Mouse (Mus musculus) mesoderm, embryonic 11.5 days (tissue): ENCODE results near the gene Ift46.
A peak's percentile ranks its signal among the peaks of the same experiment; 100 is the strongest.
"Not testable (repeated sequence)": the region's sequence is repeated elsewhere in the genome, so short reads cannot be mapped to it uniquely, and the experiment has no call there.

Experiments used
- DNase-seq: peaks from one replicate; pipeline ENCODE4 v3.0.0-alpha.2; 2012; ENCODE audit warnings: low read depth, low spot score

The Ift46 gene

DNA sequence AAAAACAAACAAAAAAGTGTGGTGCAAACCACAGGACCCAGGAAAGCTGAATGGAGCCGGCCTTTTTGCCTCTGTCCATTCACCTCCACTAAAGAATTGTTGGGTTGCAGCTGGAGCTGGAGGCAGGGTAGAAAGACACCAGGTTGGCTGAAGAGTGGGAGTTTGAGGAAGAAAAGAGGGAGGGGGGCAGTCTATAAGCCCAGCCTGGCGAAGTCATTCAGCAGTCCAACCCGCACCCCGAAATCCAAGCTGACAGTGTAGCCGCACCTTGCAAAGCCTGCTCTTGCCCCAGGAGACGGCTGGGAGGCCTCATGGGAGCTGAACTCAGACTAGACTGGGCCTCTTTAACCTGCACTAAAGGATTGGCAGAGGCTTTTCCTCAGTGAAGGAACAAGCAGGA, 31.8 kb upstream of the Ift46 start:
- DNase-seq: no peak

DNA sequence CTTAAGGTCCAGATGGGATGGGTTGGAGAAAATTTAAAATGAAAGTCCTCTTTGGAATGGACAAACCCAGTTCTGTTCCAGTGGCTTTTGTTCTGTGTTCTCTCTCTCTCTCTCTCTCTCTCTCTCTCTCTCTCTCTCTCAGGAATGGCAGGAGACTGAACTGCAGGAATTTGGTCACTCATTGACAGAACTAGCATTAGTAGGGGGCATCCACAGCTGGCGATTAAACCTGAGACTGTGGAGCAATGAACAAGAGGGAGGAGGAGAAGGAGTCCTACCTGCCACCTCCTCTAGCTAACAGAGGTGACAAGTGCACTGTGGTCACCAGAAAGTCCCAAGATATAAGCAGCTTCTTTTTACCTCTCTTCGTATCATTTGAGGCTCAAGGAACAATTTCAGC, 31.4 kb upstream of the Ift46 start:
- DNase-seq: no peak

DNA sequence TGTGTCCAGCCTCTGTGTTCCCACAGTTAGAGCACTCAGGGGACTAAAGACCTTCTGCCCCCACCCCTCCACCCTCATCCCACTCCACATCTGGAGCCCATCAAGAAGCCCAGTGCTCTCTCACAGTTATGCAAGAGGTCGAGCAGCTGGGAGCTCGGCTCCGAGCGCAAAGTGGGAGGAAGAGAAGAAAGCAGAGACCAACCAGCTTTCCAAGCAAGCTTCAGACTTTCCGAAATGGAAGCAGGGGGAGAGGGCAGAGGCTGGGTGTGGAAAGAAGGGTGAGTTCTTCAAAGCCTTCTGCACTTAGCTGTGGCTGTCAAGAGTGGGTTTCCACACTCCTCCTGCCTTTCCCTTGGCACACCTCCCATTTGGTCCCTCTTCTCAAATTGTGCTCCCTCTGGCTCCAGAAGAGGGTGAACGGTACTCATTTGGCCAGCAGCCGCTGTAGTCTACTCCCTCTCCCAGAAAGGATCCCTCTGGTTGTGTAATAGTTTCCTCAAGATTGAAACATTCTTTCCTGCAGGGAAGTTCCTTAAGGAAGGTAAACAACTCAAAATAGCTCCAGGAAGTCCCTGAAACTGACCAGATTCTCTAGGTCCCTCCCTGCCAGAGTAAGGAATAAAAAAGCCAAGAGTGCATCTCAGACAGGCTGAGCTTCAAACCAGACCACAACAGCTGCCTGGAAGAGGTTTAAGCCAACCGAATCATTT, 30.3 kb upstream of the Ift46 start:
- peak; percentile 58 for DNase-seq

DNA sequence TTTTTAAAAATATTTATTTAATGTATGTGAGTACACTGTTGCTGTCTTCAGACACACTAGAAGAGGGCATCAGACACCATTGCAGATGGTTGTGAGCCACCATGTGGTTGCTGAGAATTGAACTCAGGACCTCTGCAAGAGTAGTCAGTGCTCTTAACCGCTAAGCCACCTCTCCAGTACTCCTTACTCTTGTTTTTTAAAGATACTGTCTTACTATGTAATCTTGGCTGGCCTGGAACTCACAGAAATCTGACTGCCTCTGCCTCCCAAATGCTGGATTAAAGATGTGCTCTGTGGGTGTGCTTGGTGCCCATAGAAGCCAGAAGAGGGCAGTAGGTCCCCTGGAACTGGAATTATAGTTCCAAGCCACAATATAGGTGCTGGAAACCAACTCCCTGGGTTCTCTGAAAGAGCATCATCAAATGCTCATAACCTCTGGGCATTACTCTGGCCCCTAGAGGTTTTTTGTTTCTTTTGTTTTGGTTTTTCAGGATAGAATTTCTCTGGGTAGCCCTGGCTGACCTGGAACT, 27.0 kb upstream of the Ift46 start:
- DNase-seq: no peak

DNA sequence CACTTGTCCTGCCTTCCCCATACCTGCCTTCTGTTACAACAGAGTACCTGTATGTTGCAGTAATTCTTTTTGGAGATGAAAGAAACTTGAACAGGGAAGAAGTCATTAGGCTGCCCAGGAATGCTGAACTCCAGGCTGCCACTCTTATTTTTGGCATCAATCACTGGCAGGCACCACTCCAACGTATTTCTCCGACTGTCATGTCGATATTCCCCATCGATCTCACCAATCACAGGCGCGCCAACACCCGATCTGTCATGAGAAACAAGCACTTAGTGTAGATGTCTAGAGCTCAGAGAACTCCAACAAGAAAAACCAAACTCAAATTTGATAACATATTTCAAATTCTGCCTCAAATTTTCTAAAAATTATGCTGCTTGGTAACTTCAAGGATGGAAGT, 22.3 kb upstream of the Ift46 start:
- no peak for DNase-seq

DNA sequence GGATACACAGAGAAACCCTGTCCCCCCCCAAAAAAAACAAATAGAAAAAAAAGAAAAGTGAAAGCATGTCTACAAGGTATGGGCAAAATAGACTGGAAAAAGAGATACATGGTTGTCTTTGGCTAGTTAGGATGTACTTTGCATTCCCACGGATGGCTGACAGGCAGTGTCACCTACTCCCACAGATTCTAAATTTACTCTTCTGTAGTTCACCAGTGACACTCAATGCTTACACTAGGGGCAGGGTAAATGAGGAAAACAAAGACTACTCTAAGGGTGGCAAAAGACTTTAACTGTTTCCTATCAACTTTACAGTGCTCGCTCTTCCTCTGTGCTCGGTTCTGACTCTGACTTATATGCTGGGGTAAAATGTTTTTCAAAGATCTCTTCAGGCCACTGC, 21.0 kb upstream of the Ift46 start:
- DNase-seq: no peak

DNA sequence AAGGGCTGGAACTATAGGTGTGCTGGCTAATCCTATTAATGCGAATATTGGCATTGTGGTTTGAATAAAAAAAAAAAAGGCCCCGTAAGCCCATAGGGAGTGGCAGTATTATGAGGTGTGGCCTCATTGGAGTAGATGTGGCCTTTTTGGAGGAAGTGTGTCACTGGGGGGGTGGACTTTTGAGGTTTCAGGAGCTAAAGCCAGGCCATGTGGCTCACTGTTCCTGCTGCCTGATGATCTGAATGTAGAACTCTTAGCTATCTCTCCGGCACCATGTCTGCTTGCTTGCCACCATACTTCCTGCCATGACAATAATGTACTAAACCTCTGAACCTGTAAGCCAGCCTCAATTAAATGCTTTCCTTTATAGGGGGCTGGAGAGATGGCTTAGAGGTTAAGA, 20.4 kb upstream of the Ift46 start:
- DNase-seq: no peak

DNA sequence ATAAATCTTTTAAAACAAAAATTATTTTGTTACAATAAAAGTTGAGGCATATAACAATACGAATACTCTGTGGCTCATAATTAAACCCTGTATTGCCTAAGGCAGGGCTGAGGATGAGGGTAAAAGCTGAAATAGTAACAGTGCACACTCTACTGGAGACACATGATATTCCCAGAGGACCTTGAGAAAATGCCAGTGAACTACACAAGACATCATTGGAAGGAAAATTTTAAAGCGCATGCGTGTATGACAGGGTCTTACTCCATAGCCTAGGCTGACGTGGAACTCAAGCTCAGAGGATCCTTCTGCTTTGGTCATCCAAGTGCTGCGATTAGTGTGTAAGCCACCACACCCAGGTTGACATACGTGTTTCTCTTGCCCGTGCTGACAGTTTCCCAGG, 19.2 kb upstream of the Ift46 start:
- no peak for DNase-seq

DNA sequence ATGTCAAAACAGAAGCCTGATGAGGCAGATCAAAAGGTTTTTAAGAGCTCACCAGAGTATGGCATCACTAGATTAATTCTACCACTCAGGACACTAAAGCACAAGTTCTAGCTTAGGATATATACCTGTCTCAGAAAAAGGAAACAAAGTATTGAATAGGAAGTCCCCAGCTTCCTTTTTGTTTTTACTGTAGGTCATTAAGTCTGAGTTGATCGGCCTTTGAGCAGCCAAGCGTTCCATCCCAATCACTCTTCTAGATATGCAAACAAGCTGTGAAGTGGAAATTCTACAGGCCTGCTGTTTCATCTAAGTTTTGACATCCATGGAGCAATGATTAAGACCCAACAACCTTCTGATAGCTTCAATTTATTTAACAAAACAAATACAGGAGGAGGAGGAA, 6.8 kb upstream of the Ift46 start:
- DNase-seq: no peak

DNA sequence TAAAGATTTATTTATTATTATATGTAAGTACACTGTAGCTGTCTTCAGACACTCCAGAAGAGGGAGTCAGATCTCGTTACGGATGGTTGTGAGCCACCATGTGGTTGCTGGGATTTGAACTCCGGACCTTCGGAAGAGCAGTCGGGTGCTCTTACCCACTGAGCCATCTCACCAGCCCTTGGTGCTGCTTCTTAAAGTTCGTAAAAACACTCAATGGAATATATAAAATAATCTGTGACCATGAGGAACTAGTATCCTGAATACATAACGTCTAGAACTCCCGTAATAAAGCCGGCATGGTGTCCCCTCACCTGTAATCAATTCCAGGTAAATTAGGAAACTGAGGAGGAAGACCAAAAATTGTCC, 304 bp downstream of the Ift46 start:
- not testable (repeated sequence) for DNase-seq

DNA sequence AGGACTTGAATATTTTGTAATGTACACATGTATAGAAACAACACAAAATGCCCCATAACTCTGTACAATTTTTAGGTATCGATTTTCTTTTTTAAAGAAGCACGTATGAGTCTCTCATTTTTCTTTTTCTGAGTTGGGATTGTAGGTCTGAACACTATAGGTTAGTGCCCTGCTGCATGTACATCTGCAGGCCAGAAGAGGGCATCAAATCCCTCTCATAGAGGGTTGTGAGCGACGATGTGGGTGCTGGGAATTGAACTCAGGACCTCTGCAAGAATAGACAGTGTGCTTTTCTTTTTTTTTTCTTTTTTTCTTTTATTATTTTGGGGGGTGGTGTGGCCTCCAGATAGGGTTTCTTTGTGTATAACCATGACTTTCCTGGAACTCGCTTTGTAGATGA, 3.7 kb downstream of the Ift46 start:
- no peak for DNase-seq

DNA sequence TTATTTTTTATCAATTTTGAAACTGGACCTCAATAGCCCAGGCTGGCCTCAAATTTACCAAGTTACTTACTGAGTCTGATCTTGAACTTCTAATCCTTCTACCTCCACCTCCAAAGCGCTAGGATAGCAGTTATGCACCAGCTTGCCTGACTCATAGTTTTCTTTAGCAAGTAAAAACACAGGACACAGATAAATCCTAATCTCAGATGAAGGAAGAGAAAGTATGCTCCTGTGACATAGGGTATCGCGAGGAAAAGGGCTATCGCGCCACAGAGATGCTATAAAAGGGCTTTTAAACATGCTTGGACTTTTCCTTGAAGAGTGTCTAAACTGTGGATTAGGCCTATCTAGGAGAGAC, 4.7 kb downstream of the Ift46 start:
- no peak for DNase-seq

DNA sequence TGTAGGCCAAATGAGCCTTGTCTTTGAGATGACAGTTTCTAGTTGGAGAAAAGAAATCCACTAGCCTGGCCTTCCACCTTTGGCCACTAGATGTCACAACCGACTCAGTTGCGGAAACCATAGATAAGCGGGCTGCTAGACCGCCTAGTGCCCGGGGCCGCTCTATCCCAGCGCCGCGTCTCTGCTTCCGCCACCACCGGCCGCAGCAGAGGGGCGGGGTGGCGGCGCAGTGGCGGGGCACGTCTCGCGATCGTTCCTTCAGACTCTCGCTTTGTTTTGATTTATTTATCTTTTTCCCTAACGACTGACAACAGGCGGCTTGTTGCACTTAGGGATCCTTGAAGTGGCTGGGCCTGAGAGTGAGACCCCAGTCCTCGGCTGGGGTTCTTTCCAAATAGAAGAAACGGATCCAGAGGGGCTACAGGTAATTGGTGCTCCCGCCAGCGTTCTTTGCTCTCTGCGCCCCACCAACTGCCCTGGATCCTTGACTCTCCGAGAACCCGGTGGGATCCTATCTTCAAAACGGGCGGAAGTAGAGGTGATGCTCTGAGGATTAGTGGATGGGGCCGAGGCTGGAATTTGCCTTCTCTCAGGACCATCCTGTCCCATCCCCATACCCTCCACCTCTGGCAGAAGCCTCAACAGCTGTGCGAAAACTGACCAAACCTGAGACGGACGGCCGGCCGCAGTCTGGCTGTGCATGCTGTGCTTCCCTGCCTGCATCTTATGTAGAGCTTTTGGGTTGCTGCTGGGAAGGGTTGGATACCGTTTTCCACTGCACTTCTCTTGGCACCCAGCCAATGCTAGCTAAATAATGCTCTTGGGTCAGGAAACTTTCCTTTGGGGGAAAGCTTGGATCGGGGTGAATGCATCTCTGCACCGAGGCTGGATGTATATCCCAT, 5.3 kb downstream of the Ift46 start:
- DNase-seq: peak; percentile 95

DNA sequence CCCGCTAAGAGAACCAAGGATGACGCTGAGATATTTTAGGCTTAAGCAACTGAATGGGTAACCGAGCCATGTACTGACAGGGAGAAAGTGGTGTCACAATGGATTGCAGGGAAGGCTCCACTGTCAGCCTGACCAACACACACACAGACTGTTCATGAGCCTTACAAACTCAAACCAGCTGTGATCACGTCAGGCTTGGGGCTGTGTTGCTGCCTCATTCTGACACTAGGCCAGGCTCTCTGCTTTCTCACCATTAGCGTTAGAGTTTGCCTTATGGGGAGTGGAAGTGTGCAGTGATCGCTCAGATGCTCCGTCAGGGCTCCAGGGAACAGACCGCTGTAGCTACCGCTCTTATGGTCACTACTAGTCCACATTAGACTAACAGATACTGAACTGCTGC, 25.1 kb downstream of the Ift46 start:
- DNase-seq: no peak

DNA sequence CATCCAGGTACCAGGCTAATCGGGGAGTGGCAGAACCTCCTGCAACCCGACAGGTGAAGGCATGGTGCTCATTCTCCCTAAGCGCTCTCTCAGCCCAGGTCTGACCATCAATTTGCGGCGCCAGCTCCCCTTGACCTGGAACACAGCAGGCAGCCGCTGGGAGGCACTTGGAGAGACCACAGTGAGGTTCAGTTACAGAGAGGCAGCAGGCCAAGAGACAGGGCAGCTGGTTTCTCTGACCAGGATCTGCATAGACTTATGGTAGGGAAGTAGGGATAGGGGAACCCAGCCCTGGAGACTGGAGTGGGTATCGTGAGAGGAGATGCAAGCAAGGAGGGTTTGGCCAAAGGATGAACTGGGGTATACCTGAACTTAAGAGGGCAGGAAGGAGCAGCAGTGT, 30.6 kb downstream of the Ift46 start:
- DNase-seq: no peak

DNA sequence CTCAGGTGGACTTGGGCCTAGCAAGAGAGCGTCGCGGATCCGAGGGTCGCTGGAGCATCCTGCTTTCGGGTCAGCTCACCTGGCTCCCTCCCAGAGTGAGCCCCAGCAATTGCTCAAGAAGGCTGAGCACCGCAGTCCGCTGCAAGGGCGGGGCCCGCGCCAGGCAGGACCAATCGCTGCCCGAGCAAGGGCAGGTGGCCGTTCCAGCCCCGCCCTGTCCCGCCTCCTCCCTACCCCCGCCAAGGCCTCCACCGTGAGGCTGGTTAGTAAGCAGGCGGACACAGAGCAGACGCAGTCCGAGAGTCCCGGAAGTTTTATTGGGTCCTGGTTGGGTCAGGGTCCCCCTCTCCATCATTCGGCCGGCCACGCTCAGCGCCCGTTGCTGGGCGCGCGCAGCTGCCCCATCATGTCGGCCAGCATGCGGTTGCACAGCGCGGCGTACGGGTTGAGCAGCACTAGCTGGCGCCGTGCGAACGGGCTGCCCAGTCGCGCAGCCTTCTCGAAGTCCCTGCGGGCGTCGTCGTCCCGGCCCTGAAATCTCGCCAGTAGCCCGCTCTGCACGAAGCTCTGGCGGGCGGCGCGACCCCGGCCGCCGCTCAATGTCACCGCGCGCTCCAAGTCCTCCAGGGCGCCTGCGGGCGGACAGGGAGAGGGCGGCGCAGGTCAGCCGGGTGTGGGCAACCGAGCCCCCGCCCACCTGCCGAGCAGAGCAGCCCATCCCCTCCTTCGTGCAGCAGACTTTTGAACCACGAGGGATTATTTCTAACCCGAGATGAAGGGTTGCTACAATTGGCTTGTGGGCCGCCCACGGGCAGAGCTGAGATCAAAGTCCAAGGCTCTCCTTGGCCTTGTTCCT, 31.6 kb downstream of the Ift46 start, which contains the start of gene Tmem25:
TSS of gene Tmem25 (minus strand) at position 206 of the 856 bp plus-strand sequence.
- peak; percentile 78 for DNase-seq

DNA sequence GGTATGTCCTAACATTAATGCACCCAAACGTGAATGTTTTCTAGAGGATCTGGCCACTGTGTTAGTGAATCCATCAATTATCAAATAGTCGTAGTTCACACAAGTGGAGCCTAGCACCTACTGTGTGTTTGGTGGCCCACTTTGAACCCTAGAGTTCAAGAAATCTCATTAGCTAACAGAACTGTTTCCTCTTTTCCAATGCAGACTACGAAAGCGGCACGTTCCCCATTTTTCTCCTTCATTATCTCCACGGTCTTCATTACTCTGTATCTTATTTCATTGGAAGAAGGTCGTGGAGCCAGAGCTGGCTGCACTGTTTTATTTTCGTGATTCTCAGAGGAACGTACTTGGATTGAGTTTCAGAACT, 32.2 kb downstream of the Ift46 start:
- DNase-seq: no peak

DNA sequence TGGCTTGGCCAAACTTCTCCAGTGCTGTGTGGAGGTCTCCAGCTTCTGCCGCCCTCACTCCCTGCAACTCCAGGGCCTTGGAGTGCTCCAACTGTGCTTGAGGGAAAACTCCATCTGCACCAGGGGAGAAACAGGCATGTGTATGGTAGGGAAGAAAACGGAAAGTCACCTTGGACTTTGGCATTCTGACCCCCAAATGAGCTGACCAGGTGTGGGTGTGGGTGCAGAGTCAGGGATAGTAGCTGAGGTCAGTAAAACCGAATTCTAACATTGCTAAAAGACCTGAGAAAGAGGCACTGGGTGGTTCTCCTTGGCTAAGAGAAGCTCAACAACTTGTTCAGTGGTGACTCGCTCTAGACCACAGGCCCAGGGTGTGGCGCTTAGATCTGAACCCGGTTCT, 34.0 kb downstream of the Ift46 start:
- DNase-seq: no peak

DNA sequence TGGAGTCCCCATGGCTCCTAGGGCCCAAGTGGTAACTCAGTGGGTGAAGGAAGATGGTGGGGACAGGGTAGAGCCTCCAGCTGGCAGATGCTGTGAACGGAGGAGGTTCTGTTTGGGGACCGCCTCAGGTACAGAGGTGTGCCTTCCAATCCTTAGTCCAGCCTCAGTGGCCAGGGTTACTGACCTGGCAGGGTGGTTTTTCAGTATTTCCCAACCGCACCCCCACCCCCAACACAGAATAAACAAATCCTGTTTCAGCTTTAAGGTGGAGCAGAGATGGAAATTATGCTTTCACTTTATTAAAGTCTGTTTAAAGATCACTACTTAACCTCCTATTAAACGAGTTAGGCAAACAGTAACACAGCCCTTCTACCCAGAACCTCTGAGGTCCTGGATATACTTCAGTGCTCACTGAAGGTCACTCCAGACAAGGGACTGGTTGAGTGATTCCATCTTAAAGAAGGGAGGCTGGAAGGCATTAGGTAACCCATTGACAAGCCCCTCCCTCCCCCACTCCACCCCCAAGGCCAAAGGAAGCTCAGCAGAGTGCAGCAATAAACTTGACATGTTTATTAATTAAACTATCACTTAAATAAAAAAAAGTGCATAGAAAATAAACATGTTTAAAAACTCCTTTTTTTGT, 35.2 kb downstream of the Ift46 start, which contains the start of gene Ttc36:
TSS of gene Ttc36 (minus strand) at position 265 of the 643 bp plus-strand sequence.
- DNase-seq: no peak

DNA sequence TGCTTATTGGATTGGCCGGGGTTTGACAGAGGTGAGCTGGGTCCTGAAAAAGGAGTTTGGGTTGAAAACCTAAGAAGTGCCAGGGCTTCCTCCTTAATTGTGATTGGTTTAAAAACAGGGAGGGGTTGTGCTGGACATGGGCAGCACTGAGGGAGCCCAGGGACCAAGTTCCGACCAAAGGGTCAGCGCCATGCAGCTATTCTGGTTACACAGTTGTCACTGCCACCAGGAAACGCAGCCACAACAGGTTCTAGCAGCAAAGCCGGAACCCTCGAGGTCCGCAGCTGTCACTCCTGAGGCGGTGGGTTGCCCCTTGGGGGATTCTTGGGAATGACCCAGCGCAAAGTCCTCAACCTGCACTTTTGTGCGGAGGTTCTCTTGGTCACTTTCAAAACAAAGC, 37.0 kb downstream of the Ift46 start:
- no peak for DNase-seq

DNA sequence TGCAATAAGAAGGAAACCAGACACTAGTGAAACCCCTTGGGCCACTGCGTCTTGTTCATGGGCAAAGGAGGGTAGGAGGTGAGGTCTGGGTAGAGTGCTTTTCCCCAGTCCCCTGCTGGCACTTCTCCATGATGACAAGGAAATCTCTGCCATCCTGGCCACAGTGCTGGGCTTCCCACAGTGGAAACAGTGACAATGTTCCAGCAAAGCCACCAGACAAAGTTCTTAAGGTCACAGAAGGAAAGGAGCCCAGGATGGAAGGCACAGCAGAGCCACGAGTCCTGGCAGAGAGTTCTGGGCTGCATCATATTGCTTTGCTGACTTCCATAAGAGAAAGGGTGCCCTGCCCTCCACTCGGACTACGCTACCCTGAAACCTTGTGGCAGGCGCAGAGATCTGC, 37.8 kb downstream of the Ift46 start:
- DNase-seq: no peak

DNA sequence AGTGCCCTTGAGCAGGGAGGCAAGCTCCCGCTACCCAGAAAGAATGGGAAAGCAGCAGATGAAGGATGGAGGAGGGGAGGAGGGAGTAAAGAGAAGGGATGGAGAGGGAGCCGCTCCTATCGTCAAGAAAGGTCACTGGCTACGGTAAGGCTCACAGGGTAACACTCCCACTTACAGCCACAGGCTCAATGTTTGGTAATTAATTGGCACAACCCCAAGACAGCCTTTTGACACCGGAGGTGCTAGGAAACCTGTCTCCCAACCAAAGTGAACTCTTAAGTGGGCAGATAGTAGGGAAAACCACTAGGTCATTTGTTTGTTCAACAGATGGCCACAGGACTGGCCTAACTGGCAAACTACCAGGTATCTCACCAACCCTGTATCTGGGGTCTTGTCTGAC, 39.4 kb downstream of the Ift46 start:
- no peak for DNase-seq
